Mouse (Mus musculus) cerebellum, adult 11-12 months (tissue): Measurements from ENCODE around the gene Ltbr.

Experiments
- DNase-seq: peaks from one replicate; pipeline ENCODE4 v3.0.0; 2022

Ltbr gene

DNA sequence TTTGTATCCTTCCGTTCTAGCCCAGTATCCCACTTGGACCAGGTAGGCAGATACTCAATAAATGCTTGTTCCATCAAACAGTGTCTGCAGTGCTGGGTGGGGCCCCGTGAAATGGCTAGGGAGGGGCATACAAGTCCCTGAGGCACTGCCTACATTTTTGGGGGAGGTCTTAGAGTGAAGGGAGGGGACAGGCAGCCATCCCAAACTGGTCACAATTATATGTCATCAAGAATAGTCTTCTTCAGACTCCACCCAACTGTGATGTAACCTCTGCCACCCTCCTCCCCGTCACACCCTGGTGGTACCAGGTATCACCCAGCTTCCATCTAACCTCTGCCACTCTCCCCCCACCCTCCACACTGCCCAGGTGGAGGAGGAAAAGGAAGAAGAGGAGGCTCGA lies 31.2 kb upstream of the Ltbr start:
- DNase-seq: no peak

DNA sequence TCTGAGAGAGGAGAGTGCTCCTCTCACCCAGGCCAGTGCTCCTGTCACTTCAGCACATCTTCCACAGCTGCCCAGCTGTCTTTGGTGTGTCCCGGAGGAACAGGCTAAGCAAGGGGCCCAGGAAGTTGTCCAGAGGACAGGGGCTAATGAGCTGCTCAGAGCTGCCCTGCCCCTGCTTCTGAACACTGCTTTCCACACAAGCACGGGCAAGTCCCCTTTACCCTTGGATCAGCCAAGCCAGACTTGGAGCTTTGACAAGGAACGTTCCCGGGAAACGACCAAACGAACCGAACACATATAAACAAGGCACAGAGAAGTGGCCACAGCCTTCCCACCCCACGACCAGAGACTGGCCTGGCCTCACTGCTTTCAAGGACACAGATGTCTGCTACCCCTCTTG lies 30.4 kb upstream of the Ltbr start:
- no peak for DNase-seq

DNA sequence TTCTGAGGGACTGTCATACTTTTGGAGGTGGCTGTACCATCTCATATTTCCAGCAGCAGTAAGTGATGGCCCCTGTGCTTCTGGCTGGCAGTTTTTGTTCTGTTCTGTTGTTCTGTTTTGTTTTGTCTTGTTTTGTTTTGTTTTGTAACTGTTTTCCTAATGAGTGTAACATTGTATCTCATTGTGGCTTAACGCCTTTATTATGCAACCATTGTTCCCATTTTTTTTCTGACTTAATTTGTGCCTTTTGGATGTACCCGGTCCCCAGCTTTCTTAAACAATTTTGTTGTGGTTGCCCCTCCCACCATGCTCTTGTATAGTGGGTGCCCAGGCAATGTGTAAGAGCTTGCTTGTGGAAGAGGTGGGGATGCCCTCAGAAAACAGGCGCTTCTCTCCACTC lies 28.5 kb upstream of the Ltbr start:
- DNase-seq: no peak

DNA sequence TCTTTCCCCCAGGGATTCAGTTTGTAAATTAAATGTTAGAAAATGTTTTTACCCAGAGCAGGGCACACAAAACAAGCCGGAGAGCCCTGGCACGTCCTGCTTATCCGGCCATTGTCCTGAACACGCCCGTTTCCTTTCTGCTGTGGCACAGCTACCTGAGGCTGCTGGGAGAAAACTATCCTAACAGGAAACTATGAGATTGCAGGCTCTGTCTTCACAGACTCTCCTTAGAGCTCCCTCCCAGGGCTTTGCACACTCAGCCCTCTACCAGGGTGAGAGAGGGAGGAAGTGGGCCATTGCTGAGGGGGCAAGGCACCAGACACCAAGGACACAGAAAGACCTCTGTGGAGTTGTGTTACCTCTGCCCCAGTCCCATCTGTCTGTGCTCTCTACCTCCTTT lies 26.6 kb upstream of the Ltbr start:
- no peak for DNase-seq

DNA sequence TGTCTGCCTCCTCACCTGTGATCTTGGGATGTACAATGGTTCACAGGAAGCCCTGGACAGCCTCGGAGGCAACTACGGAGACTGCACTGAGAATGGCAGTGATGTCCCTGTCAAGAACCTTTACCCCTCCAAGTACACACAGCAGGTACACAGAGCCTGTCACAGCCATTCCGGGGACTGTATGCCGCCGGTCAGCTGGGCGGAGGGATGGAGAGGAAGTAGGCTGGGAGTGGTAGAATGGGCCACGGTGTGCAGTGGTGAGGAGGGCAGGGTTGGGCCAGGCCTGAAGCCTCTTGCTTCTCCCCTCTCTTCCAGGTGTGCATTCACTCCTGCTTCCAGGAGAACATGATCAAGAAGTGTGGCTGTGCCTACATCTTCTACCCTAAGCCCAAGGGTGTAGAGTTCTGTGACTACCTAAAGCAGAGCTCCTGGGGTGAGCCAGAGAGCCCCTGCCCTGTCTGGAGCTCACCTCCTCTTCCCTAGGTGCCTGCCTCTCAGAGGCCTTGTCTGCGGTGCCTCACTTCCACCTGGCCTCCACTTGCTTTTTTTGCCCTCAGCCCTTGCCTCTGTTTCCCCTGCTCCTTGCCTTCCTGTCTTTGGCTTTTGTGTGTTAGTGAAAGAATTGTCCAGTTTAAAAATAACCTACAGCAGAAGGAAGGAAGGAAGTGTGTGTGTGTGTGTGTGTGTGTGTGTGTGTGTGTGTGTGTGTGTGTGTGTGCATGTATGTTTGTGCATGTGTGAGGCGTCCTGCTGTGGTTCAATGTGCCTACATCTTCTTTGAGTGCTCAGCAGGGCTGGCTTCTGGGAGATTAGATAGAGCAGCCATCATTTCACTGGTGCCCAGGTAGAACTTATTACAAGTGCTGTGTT lies 25.3 kb upstream of the Ltbr start:
- no peak for DNase-seq

DNA sequence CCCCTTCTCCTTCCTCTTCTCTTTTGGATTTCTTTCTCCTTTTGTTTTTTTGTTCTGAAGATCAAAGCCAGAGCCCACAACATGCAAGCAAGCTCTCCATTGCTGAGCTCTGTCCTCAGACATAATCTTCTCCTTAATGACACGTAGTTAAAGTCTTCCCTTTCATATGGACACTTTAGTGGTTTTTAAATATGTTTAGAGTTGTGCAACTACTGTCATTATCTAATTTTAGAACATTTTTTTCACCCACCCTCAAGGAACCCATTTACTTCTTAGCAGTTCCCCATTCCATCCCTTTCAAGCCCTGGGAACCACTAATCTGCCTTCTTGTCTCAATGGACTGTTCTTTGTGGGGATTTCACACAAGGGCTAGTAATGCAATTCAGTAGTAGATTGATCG lies 20.7 kb upstream of the Ltbr start:
- DNase-seq: no peak

DNA sequence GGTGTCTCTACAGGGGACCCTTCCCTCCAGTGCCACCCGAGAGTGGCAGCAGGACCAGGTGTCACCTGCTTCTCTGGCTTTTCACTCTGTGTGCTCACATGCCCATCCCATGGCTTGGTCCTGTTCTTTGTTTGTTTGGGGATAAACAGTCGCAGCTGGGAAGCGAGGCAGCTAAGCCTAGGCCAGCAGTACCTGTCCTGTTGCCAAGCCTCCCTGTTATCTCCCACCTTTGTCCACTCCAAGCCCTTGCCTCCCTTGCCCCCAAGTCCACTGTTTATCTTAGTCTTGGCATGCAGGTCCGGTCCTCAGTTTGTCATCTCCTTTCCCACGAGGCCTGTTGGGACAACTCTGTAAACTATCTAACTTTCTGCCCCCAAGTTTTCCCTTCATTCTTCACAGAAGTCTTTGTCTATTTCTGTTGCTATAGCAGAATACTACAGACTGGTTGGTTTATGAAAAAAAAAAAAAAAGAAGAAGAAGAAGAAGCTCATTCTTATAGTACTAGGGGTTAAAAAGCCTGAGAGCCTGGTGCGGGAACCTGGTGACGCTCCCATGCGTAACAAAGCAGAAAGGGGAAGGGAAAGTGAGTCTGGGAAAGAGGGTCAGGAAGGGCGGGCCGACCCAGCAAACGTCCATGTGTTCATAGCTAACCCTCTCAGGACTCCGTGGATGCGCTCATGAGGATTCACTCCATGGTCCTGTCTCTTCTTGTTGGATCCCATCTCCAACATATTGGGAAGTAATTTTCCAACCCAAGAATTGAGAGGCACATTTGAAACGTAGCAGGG lies 19.6 kb upstream of the Ltbr start:
- no peak for DNase-seq

DNA sequence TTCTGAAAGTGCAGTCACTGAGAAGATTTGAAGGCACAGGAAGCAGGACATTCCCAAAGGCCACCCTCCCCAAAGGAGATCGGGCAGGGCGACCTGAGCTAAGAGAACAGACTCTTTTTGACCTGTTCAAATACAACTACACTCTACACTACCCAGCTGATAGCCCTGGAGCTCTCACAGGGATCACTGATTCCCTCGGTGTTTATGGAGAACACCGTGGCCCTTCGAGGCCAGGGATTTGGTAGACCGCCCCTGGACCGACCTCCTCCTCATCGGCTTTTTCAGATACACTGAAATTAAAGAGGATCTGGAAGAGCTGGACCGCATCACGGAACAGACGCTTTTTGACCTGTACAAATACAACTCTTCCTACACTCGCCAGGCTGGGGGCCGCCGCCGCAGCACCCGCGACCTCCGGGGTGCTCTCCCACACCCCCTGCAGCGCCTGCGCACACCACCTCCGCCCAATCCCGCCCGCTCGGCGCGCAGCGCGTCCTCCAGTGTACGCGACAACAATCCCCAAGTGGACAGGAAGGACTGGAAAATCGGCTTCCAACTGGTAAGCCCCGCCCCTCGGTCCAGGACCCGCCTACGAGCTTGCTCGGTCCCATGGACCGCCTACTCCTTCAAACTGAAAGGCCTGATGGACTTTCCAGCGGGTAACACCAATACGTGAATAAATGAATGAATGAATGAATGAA lies 17.1 kb upstream of the Ltbr start:
- DNase-seq: peak; percentile 36

DNA sequence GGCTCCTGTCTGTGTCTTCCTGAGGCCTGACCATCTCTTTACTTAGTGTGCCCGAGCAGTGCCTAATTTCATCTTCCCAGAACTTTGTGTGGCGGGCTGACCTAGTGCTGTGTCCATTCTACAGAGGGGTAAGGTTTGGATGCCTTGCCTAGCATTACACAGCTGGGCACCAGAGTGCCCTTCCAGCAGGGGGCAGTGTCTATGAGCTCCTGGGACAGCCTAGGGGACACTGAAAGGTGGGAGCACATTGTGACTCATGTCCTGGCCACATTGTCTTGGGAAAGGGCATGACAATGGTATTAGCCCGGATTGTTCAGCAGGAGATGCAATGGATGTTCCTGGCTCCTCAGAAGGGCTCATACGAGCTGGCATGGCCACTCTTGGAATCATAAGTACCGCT lies 14.6 kb upstream of the Ltbr start:
- DNase-seq: no peak

DNA sequence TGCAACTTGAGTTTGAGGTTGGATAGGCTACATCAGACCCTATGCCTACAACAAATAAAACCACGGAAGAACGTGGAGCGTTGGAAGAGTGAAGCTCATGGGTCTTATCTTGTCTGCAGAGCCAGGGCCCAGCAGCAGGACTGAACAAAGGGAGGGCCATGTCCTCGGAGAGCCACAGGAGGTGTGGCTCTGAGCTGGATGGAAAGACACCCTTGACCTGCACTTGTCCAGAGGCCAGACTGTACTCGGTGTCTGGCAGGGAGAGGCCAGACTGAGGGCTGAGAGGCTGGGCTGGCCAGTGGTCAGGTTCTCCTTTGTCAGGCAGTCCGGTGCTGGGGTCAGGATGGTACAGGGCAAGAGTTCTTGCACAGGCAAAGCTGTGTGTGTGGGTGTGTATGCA lies 11.7 kb upstream of the Ltbr start:
- no peak for DNase-seq

DNA sequence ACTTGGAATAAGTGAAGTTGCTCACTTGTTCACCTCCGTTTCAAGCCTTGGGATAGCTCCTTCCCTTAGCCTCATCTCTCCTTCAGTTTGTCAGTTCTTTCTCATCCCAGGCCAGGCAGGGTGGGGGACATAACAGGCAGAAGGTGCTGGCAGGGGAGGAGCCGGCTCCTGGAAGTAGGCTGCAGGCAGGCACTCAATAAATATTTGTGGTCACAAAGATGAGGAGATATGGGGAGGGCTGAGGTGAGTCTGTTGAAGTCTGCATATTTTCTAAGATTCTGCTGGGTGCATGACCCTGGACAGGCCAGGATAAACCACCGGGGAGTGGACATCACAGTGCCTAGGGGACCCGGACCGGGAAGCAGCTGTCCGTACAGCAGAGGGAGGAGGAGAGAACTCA lies 9.9 kb upstream of the Ltbr start:
- DNase-seq: no peak

DNA sequence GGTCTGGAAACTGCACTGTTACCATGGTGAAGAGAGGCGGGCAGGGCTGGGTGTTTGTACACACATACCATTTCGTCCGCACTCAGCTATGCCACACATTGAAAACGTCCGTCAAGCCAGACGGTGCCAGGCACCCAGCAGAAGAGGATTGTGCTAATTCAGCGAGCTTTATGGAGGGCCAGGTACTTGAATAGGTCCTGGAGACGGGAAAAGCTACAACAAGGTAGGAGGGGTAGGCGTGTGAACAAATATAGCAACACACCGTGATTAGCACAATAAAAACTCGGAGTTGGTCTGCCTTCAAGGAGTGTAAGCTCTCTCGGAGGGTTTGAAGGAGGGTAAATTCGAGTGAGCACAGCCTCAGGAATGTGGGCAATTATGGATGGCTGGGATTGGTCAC lies 9.1 kb upstream of the Ltbr start:
- no peak for DNase-seq

DNA sequence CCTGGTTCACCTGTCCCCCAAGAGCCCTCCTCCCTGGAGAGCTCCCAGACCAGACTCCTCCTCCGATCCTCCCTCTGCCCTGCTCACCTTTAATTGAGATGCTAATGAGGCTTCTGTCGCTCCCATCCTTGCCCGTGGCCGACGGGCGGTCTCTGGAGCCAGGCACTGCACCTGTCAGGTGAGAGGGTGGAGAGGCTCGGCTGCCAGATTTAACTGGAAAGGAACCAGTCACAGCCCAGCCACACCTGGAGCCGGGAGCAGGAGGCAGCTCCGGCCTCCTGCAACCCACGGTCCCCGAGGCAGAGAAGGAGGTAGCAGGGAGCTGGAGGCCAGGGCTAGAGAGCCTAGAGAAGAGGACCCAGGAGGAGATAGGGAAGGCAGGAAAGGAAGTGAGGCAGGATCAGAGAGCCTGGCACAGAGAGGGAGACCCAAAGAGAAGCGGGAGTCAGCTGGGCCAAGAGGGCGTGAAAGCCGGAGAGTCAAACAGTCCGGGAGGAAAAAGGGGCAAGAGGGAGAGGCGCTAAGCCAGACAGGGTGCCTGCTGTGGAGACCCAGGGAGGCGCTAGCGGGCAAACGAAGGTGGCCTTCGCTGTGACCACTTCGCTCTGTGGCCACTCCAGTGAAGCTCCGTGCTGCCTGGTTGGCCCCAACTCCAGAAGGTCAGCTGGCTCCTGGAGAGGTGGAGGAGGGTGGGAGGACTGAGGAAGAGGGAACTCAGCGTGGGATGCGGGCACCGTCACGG lies 7.6 kb upstream of the Ltbr start:
- no peak for DNase-seq

DNA sequence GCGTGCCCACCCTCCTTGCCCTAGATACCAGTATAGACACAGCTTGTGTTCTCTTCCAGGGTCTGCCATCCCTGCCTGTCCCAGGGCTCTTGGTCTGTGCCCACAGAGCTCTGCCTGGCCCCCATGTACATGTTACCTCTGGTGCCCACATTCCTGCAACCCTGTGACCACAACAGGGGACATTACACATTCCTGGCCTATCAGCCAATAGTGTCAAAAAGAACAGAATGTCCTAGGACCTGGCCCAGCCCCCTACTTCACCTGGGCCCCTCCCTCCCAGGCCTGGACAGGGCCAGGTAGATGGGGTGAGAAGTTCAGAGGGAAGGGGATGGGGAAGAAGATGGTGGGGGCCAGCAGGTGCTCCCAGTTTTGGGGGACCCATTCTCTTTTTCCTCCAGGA lies 6.6 kb upstream of the Ltbr start, which contains the start of gene Scnn1a:
TSS of gene Scnn1a (plus strand) at position 337 of the 400 bp plus-strand sequence.
- DNase-seq: no peak

DNA sequence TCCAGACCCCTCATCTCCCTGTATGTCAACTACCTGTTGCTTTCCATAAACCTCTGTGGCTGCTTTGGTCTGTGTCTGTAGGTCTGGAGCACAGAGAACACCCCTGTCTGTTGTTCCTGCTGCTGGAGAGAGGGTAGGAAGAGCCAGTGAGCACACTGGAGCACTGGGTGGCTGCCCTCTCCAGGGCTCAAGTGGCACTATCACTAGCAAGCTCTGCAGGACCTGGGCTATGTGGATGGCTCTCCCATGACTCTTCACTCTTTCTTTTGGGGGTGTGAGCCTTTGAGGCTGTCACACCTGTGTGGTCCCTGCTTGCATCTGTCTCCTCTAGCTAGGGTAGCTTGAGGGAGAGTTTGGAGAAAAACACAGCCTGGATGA lies 6.2 kb upstream of the Ltbr start:
- no peak for DNase-seq

DNA sequence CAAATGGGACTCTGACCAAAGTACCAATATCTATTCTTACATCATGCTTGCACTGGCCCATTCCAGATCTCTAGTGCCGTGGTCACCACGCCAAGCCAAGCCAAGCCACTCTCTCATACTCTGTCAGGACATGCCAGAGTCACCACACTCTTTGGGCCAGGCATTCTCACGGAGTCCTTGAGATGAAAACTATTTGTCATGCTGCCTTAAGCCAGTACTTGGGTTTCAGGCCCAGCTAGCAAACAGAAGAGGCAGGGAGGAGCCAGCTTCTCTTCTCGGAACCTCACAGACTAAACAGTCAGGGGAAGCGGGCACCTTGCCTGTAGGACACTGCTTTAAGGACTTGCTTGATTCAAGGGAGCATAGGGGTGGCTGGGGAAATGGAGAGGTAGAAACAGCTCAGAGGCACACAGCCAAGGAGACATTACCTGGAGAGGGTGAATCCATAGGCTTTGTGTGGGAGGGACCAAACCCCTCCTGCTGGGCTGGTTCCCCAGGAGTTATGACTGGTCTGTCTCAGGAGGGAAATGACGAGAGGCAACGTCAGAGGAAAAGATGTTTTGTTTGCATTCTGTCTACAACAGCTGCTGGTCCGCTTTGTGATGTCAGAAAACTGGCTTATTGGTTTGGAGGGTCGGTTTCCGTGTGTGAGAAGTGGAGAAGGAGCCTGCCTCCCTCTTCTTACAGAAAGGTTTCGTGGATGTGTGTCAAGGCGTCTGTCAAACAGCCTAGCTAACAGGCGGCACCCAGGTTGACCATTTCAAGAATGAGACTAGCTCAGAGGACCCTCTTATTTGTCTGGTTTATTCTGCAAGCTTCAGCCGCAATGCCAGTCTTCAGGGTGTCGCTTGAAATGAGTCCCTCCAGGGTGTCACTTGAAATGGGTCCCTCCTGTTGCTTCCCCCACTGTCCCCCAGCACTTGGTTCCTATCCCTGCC lies 5.6 kb upstream of the Ltbr start:
- DNase-seq: no peak

DNA sequence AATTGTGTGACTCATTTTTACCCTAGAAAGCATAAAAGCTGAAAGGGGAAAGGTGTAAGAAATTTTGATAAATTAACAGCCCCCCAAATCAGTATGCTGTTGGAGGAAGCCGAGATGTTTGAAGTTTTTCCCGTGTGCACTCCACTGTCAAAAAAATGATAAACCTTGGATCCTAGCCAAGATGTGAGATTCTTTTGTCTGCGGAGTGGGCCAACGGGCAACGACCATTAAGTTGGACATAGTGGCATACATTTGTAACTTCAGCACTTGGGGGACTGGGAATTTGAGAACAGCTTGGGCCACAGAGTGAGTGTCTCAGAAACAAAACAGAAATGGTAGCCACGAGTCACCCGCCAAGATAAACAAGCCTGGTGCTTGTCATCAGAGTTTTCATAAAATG lies 3.4 kb upstream of the Ltbr start:
- no peak for DNase-seq

DNA sequence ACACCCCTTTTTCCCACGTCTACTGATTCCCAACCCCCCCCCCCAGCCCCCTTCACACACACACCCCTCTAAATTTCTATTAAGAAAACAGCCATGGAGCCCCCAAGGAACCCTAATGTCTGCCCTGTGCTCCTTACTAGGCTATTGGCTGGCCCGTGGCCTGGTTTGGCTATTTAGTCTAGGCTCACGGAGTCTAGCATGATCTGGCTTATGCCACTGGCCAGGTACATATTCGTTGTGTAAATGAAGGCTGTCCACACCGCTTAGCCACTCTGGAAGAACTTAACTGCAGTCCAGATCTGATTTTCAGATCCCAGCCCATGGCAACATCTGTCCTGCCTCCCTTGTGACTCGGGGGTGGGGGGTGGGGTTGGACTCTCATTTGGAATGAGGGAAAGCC lies 1.1 kb upstream of the Ltbr start:
- no peak for DNase-seq

DNA sequence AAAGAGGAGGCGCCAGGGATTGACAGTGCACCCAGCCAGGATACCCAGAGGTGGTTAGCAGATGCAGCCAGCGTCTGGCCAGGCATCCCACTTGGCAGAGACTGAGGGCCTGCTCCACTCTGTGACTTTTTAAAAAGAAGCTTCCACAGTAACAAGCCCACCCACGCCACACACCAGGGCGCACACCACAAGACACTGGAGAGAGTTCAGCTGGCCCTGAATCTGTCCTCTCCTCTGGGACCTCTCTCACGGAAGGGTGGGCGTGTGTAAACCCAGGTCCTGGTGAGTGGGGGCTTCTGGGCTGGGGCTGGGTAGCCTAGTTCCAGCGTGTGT lies 512 bp upstream of the Ltbr start:
- DNase-seq: no peak

DNA sequence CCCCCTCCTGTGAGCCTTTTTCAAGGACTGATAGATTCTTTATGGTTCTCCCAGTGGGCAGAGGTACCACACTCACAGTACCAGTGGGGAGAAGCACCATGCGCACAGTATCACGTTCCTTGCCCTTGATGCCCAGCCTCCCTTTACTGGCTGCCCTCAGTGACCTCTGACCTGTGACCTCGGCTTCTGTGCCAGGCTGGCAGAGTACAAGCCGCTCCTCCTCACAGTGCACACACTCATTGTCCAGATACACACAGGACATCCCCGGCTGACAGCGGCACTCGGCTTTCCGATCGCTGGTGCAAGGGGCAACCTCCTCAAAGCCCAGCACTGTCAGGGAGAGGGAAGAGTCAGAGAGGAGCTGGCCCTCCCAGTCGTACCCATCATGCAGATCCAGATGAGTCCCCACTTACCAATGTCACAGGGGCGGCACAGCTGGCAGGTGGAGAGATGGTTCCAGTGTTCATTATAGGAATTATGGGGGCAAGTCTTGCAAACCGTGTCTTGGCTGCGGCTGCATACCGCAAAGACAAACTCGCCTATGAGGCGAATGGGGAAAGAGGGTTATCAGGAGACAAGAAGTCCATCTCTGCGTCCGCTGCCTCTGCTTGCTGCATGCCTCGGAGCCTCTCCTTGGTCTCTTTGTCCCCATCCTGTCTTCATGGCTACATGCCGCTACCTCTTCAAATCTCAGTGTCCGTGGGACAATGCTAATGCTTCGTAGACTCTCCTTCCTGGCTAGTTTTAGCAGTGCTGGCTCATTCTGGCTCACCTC lies 917 bp downstream of the Ltbr start:
- DNase-seq: no peak

DNA sequence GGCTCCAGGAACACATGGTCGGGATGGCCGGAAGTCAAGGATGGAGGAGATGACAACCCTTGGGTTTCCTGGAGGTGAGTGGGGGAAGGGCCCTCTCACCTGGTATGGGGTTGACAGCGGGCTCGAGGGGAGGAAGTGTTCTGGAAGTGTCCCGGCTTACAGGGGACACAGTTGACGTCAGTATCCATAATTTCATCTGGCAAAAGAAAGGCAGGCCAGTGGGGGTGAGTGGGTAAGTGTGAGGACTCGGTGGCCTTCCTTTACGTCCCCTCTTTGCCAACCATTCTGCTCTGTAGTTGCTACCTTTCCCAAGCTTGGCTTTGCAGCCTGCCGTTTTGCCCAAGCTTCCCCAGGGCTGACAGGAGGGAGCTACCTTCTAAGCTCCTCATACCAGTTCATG lies 1.5 kb downstream of the Ltbr start:
- no peak for DNase-seq
